Mouse (Mus musculus) kidney, embryonic 16.5 days (tissue): ENCODE measurements around the gene Snd1. TPM values are rescaled to one million over a fixed set of nuclear protein-coding genes. Genes with fewer than 3 reads are reported as not detected.
"Not testable (repeated sequence)": the region's sequence is repeated elsewhere in the genome, so short reads cannot be mapped to it uniquely, and the experiment has no call there.

Experiments
- ATAC-seq: fragments of 200-750 bp; cut with Nextera tagmentation; 2 replicates; pipeline ENCODE4 v1.8.0; 2017; ENCODE audit warnings: moderate TSS enrichment; ENCODE audit not compliant: low FRiP score, low TSS enrichment
- H3K27ac ChIP-seq: fragments of 300-500 bp; sonication (generic); 2 replicates; pipeline ENCODE4 v1.5.1; 2014; ENCODE audit warnings: low read length
- H3K27me3 ChIP-seq: fragments of 300-500 bp; sonication (generic); 2 replicates; pipeline ENCODE4 v1.6.1; 2014; ENCODE audit warnings: low read length, control low read depth, mixed read lengths; ENCODE audit not compliant: insufficient read depth
- H3K36me3 ChIP-seq: fragments of 300-500 bp; sonication (generic); 2 replicates; pipeline ENCODE4 v1.6.1; 2014; ENCODE audit warnings: low read length, control low read depth, mixed read lengths; ENCODE audit not compliant: insufficient read depth
- H3K4me1 ChIP-seq: fragments of 300-500 bp; sonication (generic); 2 replicates; pipeline ENCODE4 v1.6.1; 2014; ENCODE audit warnings: low read length, control low read depth, mixed read lengths; ENCODE audit not compliant: insufficient read depth
- H3K4me2 ChIP-seq: fragments of 300-500 bp; sonication (generic); replicated peaks from 2 replicates; pipeline ENCODE4 v1.6.1; 2014; ENCODE audit warnings: low read depth, low read length
- H3K4me3 ChIP-seq: fragments of 300-500 bp; sonication (generic); 2 replicates; pipeline ENCODE4 v1.5.1; 2014; ENCODE audit warnings: mild to moderate bottlenecking, low read length
- H3K9ac ChIP-seq: fragments of 300-500 bp; sonication (generic); replicated peaks from 2 replicates; pipeline ENCODE4 v1.6.1; 2014; ENCODE audit warnings: low read length
- H3K9me3 ChIP-seq: fragments of 300-500 bp; sonication (generic); 2 replicates; pipeline ENCODE4 v1.6.1; 2016; ENCODE audit warnings: low read length, control low read depth
- WGBS: fragments of 180-500 bp; shearing (Covaris S2); extraction: QIAGEN DNeasy Blood & Tissue Kit; methylation state at CpG from one replicate; pipeline ENCODE4 v1.1.7; 2014; 5-methylcytosine and 5-hydroxymethylcytosine counted together
- polyA plus RNA-seq: library from polyadenylated mRNA; unstranded; fragments of >200 nt; fragmentation: Nextera tagmentation; extraction: Ambion mirVana; gene quantifications from 2 replicates; pipeline ENCODE4 v1.2.1, GENCODE M21; 2015

Gene Snd1
- polyA plus RNA-seq, 1 experiment from 2014 or later = 136 TPM

GRCm38 (mm10) chr6:28922371-28922770, 447.4 kb downstream of the Snd1 start:
- H3K27me3 ChIP-seq = no peaks in the 10 kb centered on the region
- no peak overlapping the region for H3K4me3 ChIP-seq
- H3K9me3 ChIP-seq = no peaks in the 10 kb centered on the region
- H3K27ac ChIP-seq = no peak overlapping the region
- no peak overlapping the region for H3K4me2 ChIP-seq
- H3K9ac ChIP-seq = no peak overlapping the region
- no peaks in the 10 kb centered on the region for H3K36me3 ChIP-seq
- H3K4me1 ChIP-seq = no peaks in the 10 kb centered on the region
- no peak for ATAC-seq
- WGBS = 88% methylated on average over 12 of the region's 12 CpGs

GRCm38 (mm10) chr6:28923091-28923824, 448.3 kb downstream of the Snd1 start:
- Histone ChIP-seq H3K4me1 (no peaks in the 10 kb centered on the region), H3K27ac (no peak overlapping the region), H3K9me3 (no peaks in the 10 kb centered on the region), H3K27me3 (no peaks in the 10 kb centered on the region), H3K9ac (no peak overlapping the region), H3K36me3 (no peaks in the 10 kb centered on the region), H3K4me3 (no peak overlapping the region), H3K4me2 (no peak overlapping the region)
- 77% methylated on average over 11 of the region's 11 CpGs for WGBS
- ATAC-seq = no peak

- no peak overlapping the region for H3K27ac ChIP-seq
- H3K4me2 ChIP-seq = no peak overlapping the region
- no peak for ATAC-seq
- H3K4me3 ChIP-seq = no peak overlapping the region
- no peaks in the 10 kb centered on the region for H3K9me3 ChIP-seq
- no peaks in the 10 kb centered on the region for H3K4me1 ChIP-seq
- no peaks in the 10 kb centered on the region for H3K27me3 ChIP-seq
- no peak overlapping the region for H3K9ac ChIP-seq
- H3K36me3 ChIP-seq = no peaks in the 10 kb centered on the region
- 72% methylated on average over 10 of the region's 10 CpGs for WGBS
Observed at GRCm38 (mm10) chr6:28923837-28924236, 448.9 kb downstream of the Snd1 start.

- not testable (repeated sequence) for H3K27me3 ChIP-seq, H3K9ac ChIP-seq, H3K27ac ChIP-seq, H3K9me3 ChIP-seq, ATAC-seq, H3K4me3 ChIP-seq, H3K36me3 ChIP-seq, H3K4me2 ChIP-seq
- H3K4me1 ChIP-seq = peaks cover 18% of the 10 kb centered on the region
- 83% methylated on average over 8 of the region's 24 CpGs for WGBS
Observed at GRCm38 (mm10) chr6:28927987-28928386, 453.0 kb downstream of the Snd1 start.

GRCm38 (mm10) chr6:28929169-28929803, 454.3 kb downstream of the Snd1 start:
- ATAC-seq, H3K27me3 ChIP-seq, H3K9ac ChIP-seq, H3K36me3 ChIP-seq, H3K4me2 ChIP-seq, H3K27ac ChIP-seq, H3K9me3 ChIP-seq, H3K4me3 ChIP-seq: not testable (repeated sequence)
- 80% methylated on average over 19 of the region's 25 CpGs for WGBS
- H3K4me1 ChIP-seq = peaks cover 18% of the 10 kb centered on the region

- WGBS = 25% methylated on average over 9 of the region's 9 CpGs
- H3K9ac ChIP-seq = no peak overlapping the region
- no peak for ATAC-seq
Observed at GRCm38 (mm10) chr6:28931234-28931633, 456.3 kb downstream of the Snd1 start.

GRCm38 (mm10) chr6:28931636-28932327, 456.8 kb downstream of the Snd1 start:
- under 1% methylated on average over 11 of the region's 13 CpGs for WGBS
- Histone ChIP-seq H3K9ac (no peak overlapping the region), H3K36me3 (no peaks in the 10 kb centered on the region), H3K4me1 (peaks cover 18% of the 10 kb centered on the region), H3K27me3 (no peaks in the 10 kb centered on the region), H3K27ac (no peak overlapping the region), H3K4me3 (peak overlapping the region; percentile 32), H3K9me3 (no peaks in the 10 kb centered on the region), H3K4me2 (peak overlapping the region; percentile 55)
- ATAC-seq = peak; percentile 78

More at GRCm38 (mm10) chr6:28931234-28931633, 456.3 kb downstream of the Snd1 start:
- H3K4me1 ChIP-seq = peaks cover 18% of the 10 kb centered on the region
- H3K9me3 ChIP-seq = no peaks in the 10 kb centered on the region
- H3K4me3 ChIP-seq = no peak overlapping the region
- H3K36me3 ChIP-seq = no peaks in the 10 kb centered on the region
- peak overlapping the region; percentile 55 for H3K4me2 ChIP-seq
- no peaks in the 10 kb centered on the region for H3K27me3 ChIP-seq
- no peak overlapping the region for H3K27ac ChIP-seq

GRCm38 (mm10) chr6:28932328-28932937, 457.5 kb downstream of the Snd1 start:
- Histone ChIP-seq H3K4me2 (peak overlapping the region; percentile 55), H3K4me1 (peaks cover 18% of the 10 kb centered on the region), H3K9me3 (no peaks in the 10 kb centered on the region), H3K4me3 (peak overlapping the region; percentile 32), H3K27ac (no peak overlapping the region), H3K27me3 (no peaks in the 10 kb centered on the region), H3K9ac (peak overlapping the region; percentile 42; the same call in 1 of the 2 replicates), H3K36me3 (no peaks in the 10 kb centered on the region)
- ATAC-seq = peak; percentile 74
- WGBS = 5% methylated on average over 19 of the region's 19 CpGs

GRCm38 (mm10) chr6:28935736-28936135, 460.8 kb downstream of the Snd1 start:
- Histone ChIP-seq H3K9me3 (no peaks in the 10 kb centered on the region), H3K4me3 (no peak overlapping the region), H3K9ac (no peak overlapping the region), H3K4me1 (peaks cover 18% of the 10 kb centered on the region), H3K27ac (no peak overlapping the region), H3K36me3 (no peaks in the 10 kb centered on the region), H3K4me2 (no peak overlapping the region), H3K27me3 (no peaks in the 10 kb centered on the region)
- 87% methylated on average over 7 of the region's 7 CpGs for WGBS
- no peak for ATAC-seq
